Mouse (Mus musculus): Measurements from ENCODE around the gene Tmem178b. TPM values are rescaled to one million over a fixed set of nuclear protein-coding genes. Genes with fewer than 3 reads are reported as not detected.

The Tmem178b gene
- polyA plus RNA-seq, 1 experiment from 2014 or later = 7.1 TPM

- WGBS = 80% methylated on average over 1 of the region's 1 CpGs
- Histone ChIP-seq H3K4me1 (ENCODE audit: control insufficient read depth, insufficient read depth, low read length) (peaks cover 10% of the 10 kb centered on the region; the same call in 1 of the 2 replicates), H3K4me3 (ENCODE audit: low read depth, low read length) (no peak overlapping the region), H3K27ac (ENCODE audit: low read depth, low read length) (no peak overlapping the region), H3K4me2 (no peak overlapping the region), H3K9ac (ENCODE audit: low read length) (no peak overlapping the region), H3K9me3 (ENCODE audit: control insufficient read depth, low read length) (no peaks in the 10 kb centered on the region), H3K36me3 (ENCODE audit: control insufficient read depth, insufficient read depth, low read length) (no peaks in the 10 kb centered on the region), H3K27me3 (ENCODE audit: control insufficient read depth, insufficient read depth, low read length) (no peaks in the 10 kb centered on the region)
- DNase-seq (ENCODE audit: low spot score, missing footprints) (no peak), ATAC-seq (ENCODE audit: low FRiP score) (no peak)
Observed at GRCm38 (mm10) chr6:40052593-40052992, 179.5 kb downstream of the Tmem178b start.

DNA sequence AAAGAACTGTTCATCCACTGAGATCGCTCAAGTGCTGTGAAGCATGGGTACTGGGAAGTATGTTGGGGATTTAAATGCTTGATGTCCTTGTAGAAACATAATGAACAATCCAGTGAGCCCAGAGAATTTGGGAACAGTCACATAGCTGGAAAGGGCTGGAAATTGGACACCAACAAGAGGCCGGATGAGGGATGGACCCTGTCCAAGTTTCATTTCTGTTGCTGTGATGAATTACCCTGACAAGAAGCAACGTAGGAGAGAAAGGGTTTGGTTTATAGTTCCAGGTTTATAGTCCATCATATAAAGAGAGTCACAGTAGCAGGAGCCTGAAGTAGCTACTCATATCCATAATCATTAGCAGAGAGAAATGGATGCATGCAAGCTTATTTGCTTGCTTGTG is 186.4 kb downstream of the Tmem178b start:
- no peaks in the 10 kb centered on the region for H3K9me3 ChIP-seq (ENCODE audit: control insufficient read depth, low read length)
- no peak overlapping the region for H3K27ac ChIP-seq (ENCODE audit: low read depth, low read length)
- 91% methylated on average over 3 of the region's 3 CpGs for WGBS
- no peak overlapping the region for H3K4me3 ChIP-seq (ENCODE audit: low read depth, low read length)
- no peak for DNase-seq (ENCODE audit: low spot score, missing footprints)
- no peaks in the 10 kb centered on the region for H3K36me3 ChIP-seq (ENCODE audit: control insufficient read depth, insufficient read depth, low read length)
- H3K4me1 ChIP-seq (ENCODE audit: control insufficient read depth, insufficient read depth, low read length) = no peaks in the 10 kb centered on the region
- no peak overlapping the region for H3K9ac ChIP-seq (ENCODE audit: low read length)
- ATAC-seq (ENCODE audit: low FRiP score) = no peak
- H3K4me2 ChIP-seq = no peak overlapping the region
- no peaks in the 10 kb centered on the region for H3K27me3 ChIP-seq (ENCODE audit: control insufficient read depth, insufficient read depth, low read length)

DNA sequence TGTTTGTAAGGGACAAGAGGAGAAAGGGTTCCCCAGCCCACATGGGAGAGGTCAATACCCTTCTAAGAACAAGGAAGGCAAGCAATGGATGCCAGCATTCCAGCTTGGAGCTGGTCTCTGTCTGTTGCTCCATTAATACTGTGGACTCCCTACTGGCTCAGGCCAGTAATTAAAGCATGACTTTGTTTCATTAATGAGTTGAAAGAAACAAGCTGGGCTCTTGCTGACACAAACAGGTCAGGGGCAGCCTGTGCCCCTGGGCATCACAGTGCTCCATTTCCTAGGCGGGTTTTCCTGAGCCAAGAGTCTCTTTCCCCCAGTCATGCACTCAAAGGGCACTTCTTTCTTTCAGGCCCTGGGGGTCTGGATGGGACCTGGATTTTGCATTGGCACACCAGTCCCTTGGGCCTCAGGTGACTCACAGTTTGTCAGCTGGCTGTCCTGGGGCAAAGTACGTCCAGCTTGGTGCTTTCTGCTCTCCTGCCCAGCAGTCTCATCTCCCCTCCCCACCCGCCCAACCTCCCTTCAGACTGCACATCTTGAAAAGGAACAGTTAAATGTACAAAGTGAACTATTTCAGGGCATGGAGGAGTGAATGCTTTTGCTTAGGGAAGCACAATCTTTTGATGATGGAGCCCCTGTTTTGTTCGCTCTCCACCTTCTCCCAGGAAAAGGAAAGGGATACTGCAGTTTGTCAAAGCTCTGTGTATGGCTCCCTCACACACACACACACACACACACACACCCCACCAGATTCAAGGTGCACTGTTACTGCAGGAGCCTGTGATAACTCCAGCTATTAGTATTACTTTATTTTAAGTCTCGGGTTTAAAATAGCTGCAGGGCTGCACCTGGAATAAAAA is 188.5 kb downstream of the Tmem178b start:
- H3K9me3 ChIP-seq (ENCODE audit: control insufficient read depth, low read length) = no peaks in the 10 kb centered on the region
- H3K4me2 ChIP-seq = no peak overlapping the region
- ATAC-seq (ENCODE audit: low FRiP score) (no peak), DNase-seq (ENCODE audit: low spot score, missing footprints) (no peak)
- H3K4me1 ChIP-seq (ENCODE audit: control insufficient read depth, insufficient read depth, low read length) = no peaks in the 10 kb centered on the region
- H3K27ac ChIP-seq (ENCODE audit: low read depth, low read length) = no peak overlapping the region
- 82% methylated on average over 5 of the region's 5 CpGs for WGBS
- no peak overlapping the region for H3K9ac ChIP-seq (ENCODE audit: low read length)
- H3K4me3 ChIP-seq (ENCODE audit: low read depth, low read length) = no peak overlapping the region
- no peaks in the 10 kb centered on the region for H3K36me3 ChIP-seq (ENCODE audit: control insufficient read depth, insufficient read depth, low read length)
- H3K27me3 ChIP-seq (ENCODE audit: control insufficient read depth, insufficient read depth, low read length) = no peaks in the 10 kb centered on the region

DNA sequence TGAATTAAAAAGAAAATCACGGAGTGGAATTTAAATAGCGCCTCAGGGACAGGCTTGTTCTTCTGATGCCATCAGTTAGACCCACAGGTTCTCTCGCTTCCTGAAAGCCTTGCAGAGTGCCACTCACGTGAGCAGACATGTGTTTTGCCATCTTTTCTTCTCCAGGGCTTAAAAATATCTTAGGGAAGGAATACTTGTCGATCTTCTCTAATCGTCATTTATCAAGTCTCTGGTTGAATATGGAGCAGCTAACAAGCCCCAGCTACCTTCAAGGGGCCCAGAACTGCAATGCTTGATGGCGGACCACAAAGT is 189.1 kb downstream of the Tmem178b start:
- no peak overlapping the region for H3K4me3 ChIP-seq (ENCODE audit: low read depth, low read length)
- H3K27me3 ChIP-seq (ENCODE audit: control insufficient read depth, insufficient read depth, low read length) = no peaks in the 10 kb centered on the region
- H3K36me3 ChIP-seq (ENCODE audit: control insufficient read depth, insufficient read depth, low read length) = no peaks in the 10 kb centered on the region
- no peak overlapping the region for H3K9ac ChIP-seq (ENCODE audit: low read length)
- no peak for DNase-seq (ENCODE audit: low spot score, missing footprints)
- H3K9me3 ChIP-seq (ENCODE audit: control insufficient read depth, low read length) = no peaks in the 10 kb centered on the region
- WGBS = 94% methylated on average over 7 of the region's 7 CpGs
- ATAC-seq (ENCODE audit: low FRiP score) = no peak
- no peak overlapping the region for H3K27ac ChIP-seq (ENCODE audit: low read depth, low read length)
- H3K4me2 ChIP-seq = no peak overlapping the region
- H3K4me1 ChIP-seq (ENCODE audit: control insufficient read depth, insufficient read depth, low read length) = no peaks in the 10 kb centered on the region

DNA sequence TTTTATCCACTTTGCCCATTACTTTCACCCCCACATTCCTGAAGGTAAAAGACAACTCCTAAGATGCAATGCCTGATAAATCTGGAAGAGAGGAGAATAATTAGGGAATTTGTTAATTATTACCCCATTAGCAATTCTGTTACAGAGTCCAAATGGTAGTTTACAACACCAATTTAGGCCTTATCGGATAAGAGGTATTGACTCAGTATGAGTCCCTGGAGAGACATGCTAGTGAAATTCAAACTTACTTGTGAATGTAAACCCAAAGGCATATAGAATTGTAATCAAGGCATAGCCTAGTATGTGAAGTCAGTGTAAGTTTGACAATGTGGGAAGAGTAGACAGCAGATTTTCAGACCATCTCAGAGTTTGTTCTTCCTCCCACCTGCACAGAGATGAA is 190.4 kb downstream of the Tmem178b start:
- no peak overlapping the region for H3K9ac ChIP-seq (ENCODE audit: low read length)
- DNase-seq (ENCODE audit: low spot score, missing footprints) = no peak

GRCm38 (mm10) chr6:40063899-40064298 is 190.8 kb downstream of the Tmem178b start:
- H3K27me3 ChIP-seq (ENCODE audit: control insufficient read depth, insufficient read depth, low read length) = no peaks in the 10 kb centered on the region
- no peak for DNase-seq (ENCODE audit: low spot score, missing footprints)
- H3K9ac ChIP-seq (ENCODE audit: low read length) = no peak overlapping the region
- no peak overlapping the region for H3K4me3 ChIP-seq (ENCODE audit: low read depth, low read length)
- H3K4me1 ChIP-seq (ENCODE audit: control insufficient read depth, insufficient read depth, low read length) = no peaks in the 10 kb centered on the region
- no peaks in the 10 kb centered on the region for H3K36me3 ChIP-seq (ENCODE audit: control insufficient read depth, insufficient read depth, low read length)
- H3K27ac ChIP-seq (ENCODE audit: low read depth, low read length) = no peak overlapping the region
- H3K9me3 ChIP-seq (ENCODE audit: control insufficient read depth, low read length) = no peaks in the 10 kb centered on the region
- H3K4me2 ChIP-seq = no peak overlapping the region
- 79% methylated on average over 1 of the region's 1 CpGs for WGBS
- ATAC-seq (ENCODE audit: low FRiP score) = no peak

More for the DNA sequence above, 190.4 kb downstream of the Tmem178b start:
- no peaks in the 10 kb centered on the region for H3K27me3 ChIP-seq (ENCODE audit: control insufficient read depth, insufficient read depth, low read length)
- no peak overlapping the region for H3K4me3 ChIP-seq (ENCODE audit: low read depth, low read length)
- WGBS = 86% methylated on average over 1 of the region's 1 CpGs
- no peak overlapping the region for H3K4me2 ChIP-seq
- H3K4me1 ChIP-seq (ENCODE audit: control insufficient read depth, insufficient read depth, low read length) = no peaks in the 10 kb centered on the region
- H3K36me3 ChIP-seq (ENCODE audit: control insufficient read depth, insufficient read depth, low read length) = no peaks in the 10 kb centered on the region
- no peaks in the 10 kb centered on the region for H3K9me3 ChIP-seq (ENCODE audit: control insufficient read depth, low read length)
- no peak for ATAC-seq (ENCODE audit: low FRiP score)
- no peak overlapping the region for H3K27ac ChIP-seq (ENCODE audit: low read depth, low read length)

DNA sequence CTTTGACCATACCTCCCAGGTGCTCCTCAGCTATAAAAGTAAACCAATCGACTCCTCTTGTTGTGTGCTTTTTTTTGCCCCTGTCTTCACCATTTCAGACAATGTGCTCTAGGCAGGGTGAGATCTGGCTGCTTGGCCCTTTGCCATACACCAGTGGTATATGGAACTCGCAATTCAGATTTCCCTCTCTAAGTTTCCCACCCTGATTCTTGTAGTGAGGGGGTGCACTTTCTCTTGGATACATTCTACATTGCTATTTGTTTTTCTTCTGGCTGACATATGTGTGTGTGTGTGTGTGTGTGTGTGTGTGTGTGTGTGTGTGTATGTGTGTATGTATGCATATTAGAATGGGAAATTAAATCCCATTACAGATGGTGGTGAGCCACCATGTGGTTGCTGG is 191.3 kb downstream of the Tmem178b start:
- Histone ChIP-seq H3K9ac (ENCODE audit: low read length) (no peak overlapping the region), H3K36me3 (ENCODE audit: control insufficient read depth, insufficient read depth, low read length) (no peaks in the 10 kb centered on the region), H3K27me3 (ENCODE audit: control insufficient read depth, insufficient read depth, low read length) (no peaks in the 10 kb centered on the region), H3K27ac (ENCODE audit: low read depth, low read length) (no peak overlapping the region), H3K4me2 (no peak overlapping the region), H3K4me1 (ENCODE audit: control insufficient read depth, insufficient read depth, low read length) (no peaks in the 10 kb centered on the region), H3K4me3 (ENCODE audit: low read depth, low read length) (no peak overlapping the region), H3K9me3 (ENCODE audit: control insufficient read depth, low read length) (no peaks in the 10 kb centered on the region)
- DNase-seq (ENCODE audit: low spot score, missing footprints) (no peak), ATAC-seq (ENCODE audit: low FRiP score) (no peak)
- 80% methylated on average over 2 of the region's 2 CpGs for WGBS

DNA sequence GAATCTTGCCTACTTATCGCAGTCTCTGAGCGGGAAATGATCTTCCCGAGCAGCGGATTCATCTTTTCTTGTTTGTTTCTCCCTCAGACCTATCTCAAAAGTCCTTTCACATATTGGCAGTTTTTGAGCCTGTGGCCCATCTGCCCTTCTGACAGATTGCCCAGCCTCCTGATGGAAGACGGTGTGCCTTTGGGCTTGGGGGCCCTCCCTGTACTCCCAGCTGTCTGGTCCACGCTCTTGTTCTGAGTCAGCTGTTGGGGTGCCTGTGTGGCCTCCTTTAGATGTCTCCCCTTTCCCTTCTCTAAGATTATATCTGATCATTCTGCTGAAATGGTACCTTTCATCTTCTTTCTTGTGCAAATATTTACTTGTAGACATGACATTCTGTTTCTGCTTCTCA is 195.4 kb downstream of the Tmem178b start:
- Histone ChIP-seq H3K4me1 (ENCODE audit: control insufficient read depth, insufficient read depth, low read length) (no peaks in the 10 kb centered on the region), H3K27me3 (ENCODE audit: control insufficient read depth, insufficient read depth, low read length) (no peaks in the 10 kb centered on the region), H3K9me3 (ENCODE audit: control insufficient read depth, low read length) (no peaks in the 10 kb centered on the region), H3K4me2 (no peak overlapping the region), H3K9ac (ENCODE audit: low read length) (no peak overlapping the region), H3K36me3 (ENCODE audit: control insufficient read depth, insufficient read depth, low read length) (no peaks in the 10 kb centered on the region), H3K27ac (ENCODE audit: low read depth, low read length) (no peak overlapping the region), H3K4me3 (ENCODE audit: low read depth, low read length) (no peak overlapping the region)
- WGBS = 82% methylated on average over 6 of the region's 6 CpGs
- DNase-seq (ENCODE audit: low spot score, missing footprints) (no peak), ATAC-seq (ENCODE audit: low FRiP score) (no peak)

DNA sequence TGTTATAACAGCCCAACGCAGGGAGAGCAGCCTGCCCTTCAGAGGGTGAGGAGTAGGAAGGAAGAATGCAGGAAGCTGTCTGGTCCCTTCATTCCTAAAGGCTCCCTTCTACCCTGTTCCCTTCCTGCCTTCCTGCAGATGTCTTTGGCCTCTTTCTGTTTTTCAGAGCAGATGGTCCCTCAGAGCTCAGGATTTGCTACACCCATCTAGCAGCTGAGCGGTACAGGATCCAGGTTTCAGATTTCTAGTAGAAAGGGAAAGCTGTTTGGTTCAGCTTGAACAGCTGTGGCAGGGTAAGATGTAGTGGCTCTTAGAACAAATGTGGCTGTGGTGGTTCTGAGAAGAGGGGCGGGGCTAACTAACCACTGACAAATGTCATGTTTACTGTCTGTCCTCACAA is 197.9 kb downstream of the Tmem178b start:
- H3K36me3 ChIP-seq (ENCODE audit: control insufficient read depth, insufficient read depth, low read length) = no peaks in the 10 kb centered on the region
- 69% methylated on average over 3 of the region's 3 CpGs for WGBS
- H3K9me3 ChIP-seq (ENCODE audit: control insufficient read depth, low read length) = no peaks in the 10 kb centered on the region
- H3K4me2 ChIP-seq = no peak overlapping the region
- ATAC-seq (ENCODE audit: low FRiP score) (no peak), DNase-seq (ENCODE audit: low spot score, missing footprints) (no peak)
- no peak overlapping the region for H3K9ac ChIP-seq (ENCODE audit: low read length)
- H3K27ac ChIP-seq (ENCODE audit: low read depth, low read length) = no peak overlapping the region
- H3K27me3 ChIP-seq (ENCODE audit: control insufficient read depth, insufficient read depth, low read length) = no peaks in the 10 kb centered on the region
- H3K4me1 ChIP-seq (ENCODE audit: control insufficient read depth, insufficient read depth, low read length) = no peaks in the 10 kb centered on the region
- no peak overlapping the region for H3K4me3 ChIP-seq (ENCODE audit: low read depth, low read length)
